Mouse (Mus musculus) embryo, embryonic 11 days (tissue): ENCODE measurements around the gene Drd4.
"Not testable (repeated sequence)": the region's sequence is repeated elsewhere in the genome, so short reads cannot be mapped to it uniquely, and the experiment has no call there.

Experiments used
- DNase-seq: peaks from one replicate; pipeline ENCODE4 v3.0.0-alpha.2; 2015

Drd4 gene

GRCm38 (mm10) chr7:141291921-141292582 lies at the start of gene Drd4:
Drd4 (plus strand) TSS chr7:141292006.
- DNase-seq: peak; percentile 69

GRCm38 (mm10) chr7:141250486-141250885 lies 41.3 kb upstream of the Drd4 start:
- DNase-seq: not testable (repeated sequence)

GRCm38 (mm10) chr7:141256159-141256558 lies 35.6 kb upstream of the Drd4 start:
- no peak for DNase-seq

GRCm38 (mm10) chr7:141261480-141261879 lies 30.3 kb upstream of the Drd4 start:
- no peak for DNase-seq

- no peak for DNase-seq
These were observed 28.2 kb upstream of the Drd4 start for GRCm38 (mm10) chr7:141263640-141264039.

GRCm38 (mm10) chr7:141264041-141264700 lies 27.6 kb upstream of the Drd4 start:
- no peak for DNase-seq

GRCm38 (mm10) chr7:141264761-141265410 lies 26.9 kb upstream of the Drd4 start:
- peak; percentile 62 for DNase-seq

GRCm38 (mm10) chr7:141265411-141265738 lies 26.4 kb upstream of the Drd4 start:
- DNase-seq: peak; percentile 13

GRCm38 (mm10) chr7:141265739-141266561 lies 25.9 kb upstream of the Drd4 start, which contains the start of gene Irf7:
Irf7 (minus strand) TSS chr7:141266481.
- peak; percentile 46 for DNase-seq

GRCm38 (mm10) chr7:141268466-141269272 lies 23.1 kb upstream of the Drd4 start:
- DNase-seq: no peak

GRCm38 (mm10) chr7:141269273-141269545 lies 22.6 kb upstream of the Drd4 start:
- DNase-seq: no peak

GRCm38 (mm10) chr7:141270631-141271030 lies 21.2 kb upstream of the Drd4 start:
- no peak for DNase-seq

GRCm38 (mm10) chr7:141275356-141275755 lies 16.4 kb upstream of the Drd4 start:
- no peak for DNase-seq

- no peak for DNase-seq
These were observed 15.3 kb upstream of the Drd4 start, which contains the start of gene Cdhr5 for GRCm38 (mm10) chr7:141276546-141276945. Cdhr5 (minus strand) TSS chr7:141276786.

- no peak for DNase-seq
These were observed 13.8 kb upstream of the Drd4 start for GRCm38 (mm10) chr7:141277701-141278678.

GRCm38 (mm10) chr7:141278766-141279590 lies 12.8 kb upstream of the Drd4 start, which contains the start of gene Sct:
Sct (minus strand) TSS chr7:141279133.
- DNase-seq: peak; percentile 80

- DNase-seq: no peak
These were observed 10.4 kb upstream of the Drd4 start for GRCm38 (mm10) chr7:141281442-141281841.

GRCm38 (mm10) chr7:141282756-141283155 lies 9.1 kb upstream of the Drd4 start:
- DNase-seq: no peak

- no peak for DNase-seq
These were observed 3.8 kb upstream of the Drd4 start for GRCm38 (mm10) chr7:141288042-141288441.
